Mouse (Mus musculus): Measurements from ENCODE around the gene Cxadr. TPM values are rescaled to one million over a fixed set of nuclear protein-coding genes. Genes with fewer than 3 reads are reported as not detected.
"Not testable (repeated sequence)": the region's sequence is repeated elsewhere in the genome, so short reads cannot be mapped to it uniquely, and the experiment has no call there.

Cxadr gene
- polyA plus RNA-seq, 1 experiment from 2014 or later = 67.1 TPM

DNA sequence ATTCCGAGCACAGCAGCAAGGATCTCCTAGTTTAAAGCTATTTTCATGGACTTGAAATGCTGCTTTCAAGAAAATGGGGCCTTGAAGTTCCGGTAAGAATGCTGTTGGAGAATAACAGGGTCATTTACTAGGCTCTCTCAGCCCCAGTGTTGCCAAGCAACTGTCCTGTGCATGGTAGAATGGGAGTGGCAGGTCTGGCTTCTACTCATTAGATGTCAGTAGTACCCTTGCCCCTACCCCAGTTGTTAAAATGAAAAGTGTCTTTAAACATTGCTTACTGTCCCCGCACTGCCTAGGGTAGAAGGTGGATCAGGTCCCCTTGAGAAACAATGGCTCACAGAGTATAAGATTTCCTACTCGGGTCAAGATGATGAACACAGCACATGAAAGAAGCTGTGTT, 40.1 kb downstream of the Cxadr start:
- no peaks in the 10 kb centered on the region for H3K36me3 ChIP-seq (ENCODE audit: control insufficient read depth, insufficient read depth, low read length)
- H3K9ac ChIP-seq (ENCODE audit: low read length) = no peak overlapping the region
- no peak for ATAC-seq (ENCODE audit: insufficient read depth, low FRiP score)
- peaks cover 5% of the 10 kb centered on the region for H3K4me1 ChIP-seq (ENCODE audit: control insufficient read depth, insufficient read depth, low read length)
- no peak overlapping the region for H3K4me3 ChIP-seq (replicated peaks; ENCODE audit: low read length)
- H3K27ac ChIP-seq (ENCODE audit: low read length) = no peak overlapping the region
- WGBS = 85% methylated on average over 4 of the region's 4 CpGs
- no peak overlapping the region for H3K4me2 ChIP-seq (ENCODE audit: low read depth, low read length)
- H3K9me3 ChIP-seq (replicated peaks; ENCODE audit: control insufficient read depth, low read length) = no peaks in the 10 kb centered on the region
- no peaks in the 10 kb centered on the region for H3K27me3 ChIP-seq (ENCODE audit: control insufficient read depth, insufficient read depth, low read length)

DNA sequence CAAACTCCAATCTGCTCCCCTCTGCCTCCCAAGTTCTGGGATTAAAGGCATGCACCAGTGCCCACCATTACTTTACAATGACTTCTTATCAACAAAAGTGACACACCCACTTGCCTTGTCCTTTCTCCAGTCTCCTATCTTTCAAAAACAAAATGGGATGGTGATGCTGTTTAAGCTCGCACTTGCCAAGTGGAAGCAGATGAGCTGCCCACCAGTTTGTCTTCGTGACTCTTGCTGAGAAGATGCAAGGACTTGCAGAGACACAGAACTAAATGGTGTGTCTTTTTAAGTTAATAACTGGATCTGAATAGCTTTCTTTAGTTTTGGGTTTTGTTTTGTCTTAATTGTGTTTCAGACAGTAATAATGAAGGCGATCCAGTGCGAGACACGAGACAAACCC, 41.5 kb downstream of the Cxadr start:
- no peaks in the 10 kb centered on the region for H3K27me3 ChIP-seq (ENCODE audit: control insufficient read depth, insufficient read depth, low read length)
- H3K4me1 ChIP-seq (ENCODE audit: control insufficient read depth, insufficient read depth, low read length) = peaks cover 5% of the 10 kb centered on the region
- H3K27ac ChIP-seq (ENCODE audit: low read length) = no peak overlapping the region
- H3K36me3 ChIP-seq (ENCODE audit: control insufficient read depth, insufficient read depth, low read length) = no peaks in the 10 kb centered on the region
- no peak for ATAC-seq (ENCODE audit: insufficient read depth, low FRiP score)
- H3K4me3 ChIP-seq (replicated peaks; ENCODE audit: low read length) = no peak overlapping the region
- H3K9ac ChIP-seq (ENCODE audit: low read length) = no peak overlapping the region
- WGBS = 90% methylated on average over 5 of the region's 5 CpGs
- H3K4me2 ChIP-seq (ENCODE audit: low read depth, low read length) = no peak overlapping the region
- no peaks in the 10 kb centered on the region for H3K9me3 ChIP-seq (replicated peaks; ENCODE audit: control insufficient read depth, low read length)

- WGBS = 51% methylated on average over 6 of the region's 6 CpGs
- H3K9ac ChIP-seq (ENCODE audit: low read length) = no peak overlapping the region
- no peak overlapping the region for H3K4me3 ChIP-seq (replicated peaks; ENCODE audit: low read length)
- H3K27ac ChIP-seq (ENCODE audit: low read length) = peak overlapping the region; percentile 21
- no peaks in the 10 kb centered on the region for H3K36me3 ChIP-seq (ENCODE audit: control insufficient read depth, insufficient read depth, low read length)
- no peaks in the 10 kb centered on the region for H3K9me3 ChIP-seq (replicated peaks; ENCODE audit: control insufficient read depth, low read length)
- H3K4me2 ChIP-seq (ENCODE audit: low read depth, low read length) = peak overlapping the region; percentile 13; the same call in 1 of the 2 replicates
- peaks cover 5% of the 10 kb centered on the region for H3K4me1 ChIP-seq (ENCODE audit: control insufficient read depth, insufficient read depth, low read length)
- peak; percentile 50; the same call in 1 of the 2 replicates for ATAC-seq (ENCODE audit: insufficient read depth, low FRiP score)
- no peaks in the 10 kb centered on the region for H3K27me3 ChIP-seq (ENCODE audit: control insufficient read depth, insufficient read depth, low read length)
These were observed 42.5 kb downstream of the Cxadr start for GRCm38 (mm10) chr16:78343792-78344191.

- no peak overlapping the region for H3K4me3 ChIP-seq (replicated peaks; ENCODE audit: low read length)
- no peak for ATAC-seq (ENCODE audit: insufficient read depth, low FRiP score)
- 74% methylated on average over 2 of the region's 2 CpGs for WGBS
These were observed 45.5 kb downstream of the Cxadr start for GRCm38 (mm10) chr16:78346662-78347327.

DNA sequence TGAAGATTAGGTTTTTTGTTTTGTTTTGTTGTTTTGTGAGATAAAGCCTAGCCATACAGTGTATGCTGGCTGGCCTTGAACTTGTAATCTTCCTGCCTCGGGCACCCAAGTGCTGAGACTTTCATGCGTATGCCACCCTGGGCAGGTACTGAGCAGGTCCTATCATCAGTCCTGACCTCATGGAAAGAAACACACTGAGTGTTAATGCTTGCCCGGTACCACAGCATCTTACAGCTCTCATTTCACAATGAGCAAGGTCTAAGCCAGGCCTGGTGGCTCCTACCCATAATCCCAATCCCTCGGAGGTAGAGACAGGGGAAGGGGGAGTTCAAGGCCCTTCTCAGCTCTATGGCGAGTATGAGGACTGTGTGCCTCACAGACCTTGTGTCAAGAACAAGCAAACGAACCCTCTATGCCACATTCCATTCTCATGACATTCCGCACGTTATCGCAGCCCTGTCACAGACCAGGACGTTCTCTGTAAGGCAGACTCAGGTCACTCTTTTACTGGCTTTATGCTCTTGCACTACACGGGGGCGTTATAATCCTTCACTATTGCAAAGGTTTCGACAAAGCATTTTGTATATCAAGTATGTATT, 46.1 kb downstream of the Cxadr start:
- H3K9me3 ChIP-seq (replicated peaks; ENCODE audit: control insufficient read depth, low read length) = no peaks in the 10 kb centered on the region
- WGBS = 62% methylated on average over 13 of the region's 13 CpGs
- no peaks in the 10 kb centered on the region for H3K27me3 ChIP-seq (ENCODE audit: control insufficient read depth, insufficient read depth, low read length)
- peak; percentile 56; the same call in 1 of the 2 replicates for ATAC-seq (ENCODE audit: insufficient read depth, low FRiP score)
- H3K4me2 ChIP-seq (ENCODE audit: low read depth, low read length) = no peak overlapping the region
- H3K27ac ChIP-seq (ENCODE audit: low read length) = no peak overlapping the region
- no peak overlapping the region for H3K9ac ChIP-seq (ENCODE audit: low read length)
- no peak overlapping the region for H3K4me3 ChIP-seq (replicated peaks; ENCODE audit: low read length)
- peaks cover 5% of the 10 kb centered on the region; the same call in 1 of the 2 replicates for H3K36me3 ChIP-seq (ENCODE audit: control insufficient read depth, insufficient read depth, low read length)
- H3K4me1 ChIP-seq (ENCODE audit: control insufficient read depth, insufficient read depth, low read length) = peaks cover 5% of the 10 kb centered on the region

More at GRCm38 (mm10) chr16:78346662-78347327, 45.5 kb downstream of the Cxadr start:
- H3K4me2 ChIP-seq (ENCODE audit: low read depth, low read length) = no peak overlapping the region
- H3K4me1 ChIP-seq (ENCODE audit: control insufficient read depth, insufficient read depth, low read length) = peaks cover 5% of the 10 kb centered on the region
- H3K27ac ChIP-seq (ENCODE audit: low read length) = no peak overlapping the region
- H3K27me3 ChIP-seq (ENCODE audit: control insufficient read depth, insufficient read depth, low read length) = no peaks in the 10 kb centered on the region
- H3K9ac ChIP-seq (ENCODE audit: low read length) = no peak overlapping the region
- peaks cover 5% of the 10 kb centered on the region; the same call in 1 of the 2 replicates for H3K36me3 ChIP-seq (ENCODE audit: control insufficient read depth, insufficient read depth, low read length)
- no peaks in the 10 kb centered on the region for H3K9me3 ChIP-seq (replicated peaks; ENCODE audit: control insufficient read depth, low read length)

DNA sequence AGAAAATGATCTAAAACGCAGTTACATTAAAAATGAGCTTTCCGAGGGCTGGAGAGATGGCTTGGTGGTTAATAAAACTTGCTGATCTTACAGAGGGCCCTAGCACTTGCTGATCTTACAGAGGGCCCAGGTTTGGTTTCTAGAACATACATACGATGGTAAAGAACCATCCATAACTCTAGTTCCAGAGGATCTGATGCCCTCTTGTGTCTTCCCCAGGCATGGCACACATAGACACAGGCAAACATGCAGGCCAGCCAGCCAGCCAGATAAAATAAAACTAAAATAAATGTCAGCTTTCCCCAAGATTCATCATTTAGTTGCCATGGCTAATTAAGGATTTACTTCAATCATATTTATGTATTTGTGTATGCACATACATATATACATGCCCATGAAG, 56.5 kb downstream of the Cxadr start:
- ATAC-seq (ENCODE audit: insufficient read depth, low FRiP score) = no peak
- peaks cover 12% of the 10 kb centered on the region; the same call in 1 of the 2 replicates for H3K36me3 ChIP-seq (ENCODE audit: control insufficient read depth, insufficient read depth, low read length)
- 95% methylated on average over 3 of the region's 3 CpGs for whole genome bisulfite sequencing
- no peaks in the 10 kb centered on the region; the same call in 1 of the 2 replicates for H3K9me3 ChIP-seq (replicated peaks; ENCODE audit: control insufficient read depth, low read length)
- H3K4me2 ChIP-seq (ENCODE audit: low read depth, low read length) = no peak overlapping the region
- no peaks in the 10 kb centered on the region for H3K27me3 ChIP-seq (ENCODE audit: control insufficient read depth, insufficient read depth, low read length)
- no peak overlapping the region for H3K9ac ChIP-seq (ENCODE audit: low read length)
- H3K4me3 ChIP-seq (replicated peaks; ENCODE audit: low read length) = no peak overlapping the region
- H3K4me1 ChIP-seq (ENCODE audit: control insufficient read depth, insufficient read depth, low read length) = no peaks in the 10 kb centered on the region
- H3K27ac ChIP-seq (ENCODE audit: low read length) = no peak overlapping the region

DNA sequence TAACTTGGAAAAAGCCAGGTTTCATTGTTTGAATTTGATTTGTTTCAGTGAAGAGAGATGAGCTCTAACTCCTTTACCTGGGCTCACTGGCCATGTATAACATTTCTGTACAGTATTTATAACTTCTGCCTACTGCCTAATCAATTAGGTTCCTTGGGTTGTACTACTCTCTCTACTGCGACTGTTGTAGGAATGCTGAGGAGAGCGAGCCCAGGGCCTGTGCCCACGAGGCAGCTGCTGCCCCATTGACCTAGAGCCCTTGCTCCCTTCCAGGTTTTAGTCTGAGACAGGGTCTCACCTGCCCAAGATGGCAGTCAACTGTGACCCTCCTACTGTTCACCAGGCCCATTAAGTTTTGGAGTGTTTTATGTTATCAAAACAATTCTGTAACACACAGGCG, 60.2 kb downstream of the Cxadr start:
- no peak for ATAC-seq (ENCODE audit: insufficient read depth, low FRiP score)
- Histone ChIP-seq H3K9me3 (replicated peaks; ENCODE audit: control insufficient read depth, low read length) (no peaks in the 10 kb centered on the region; the same call in 1 of the 2 replicates), H3K4me1 (ENCODE audit: control insufficient read depth, insufficient read depth, low read length) (no peaks in the 10 kb centered on the region), H3K9ac (ENCODE audit: low read length) (no peak overlapping the region), H3K27me3 (ENCODE audit: control insufficient read depth, insufficient read depth, low read length) (no peaks in the 10 kb centered on the region), H3K27ac (ENCODE audit: low read length) (no peak overlapping the region), H3K36me3 (ENCODE audit: control insufficient read depth, insufficient read depth, low read length) (peaks cover 21% of the 10 kb centered on the region), H3K4me2 (ENCODE audit: low read depth, low read length) (no peak overlapping the region), H3K4me3 (replicated peaks; ENCODE audit: low read length) (no peak overlapping the region)
- WGBS = 87% methylated on average over 4 of the region's 4 CpGs

- H3K27me3 ChIP-seq (ENCODE audit: control insufficient read depth, insufficient read depth, low read length); ATAC-seq (ENCODE audit: insufficient read depth, low FRiP score); H3K4me1 ChIP-seq (ENCODE audit: control insufficient read depth, insufficient read depth, low read length); H3K9ac ChIP-seq (ENCODE audit: low read length); H3K9me3 ChIP-seq (replicated peaks; ENCODE audit: control insufficient read depth, low read length); H3K4me2 ChIP-seq (ENCODE audit: low read depth, low read length); H3K4me3 ChIP-seq (replicated peaks; ENCODE audit: low read length); H3K27ac ChIP-seq (ENCODE audit: low read length): not testable (repeated sequence)
- 91% methylated on average over 9 of the region's 9 CpGs for WGBS
- peaks cover 14% of the 10 kb centered on the region for H3K36me3 ChIP-seq (ENCODE audit: control insufficient read depth, insufficient read depth, low read length)
These were observed 63.3 kb downstream of the Cxadr start for GRCm38 (mm10) chr16:78364554-78364953.

- H3K27ac ChIP-seq (ENCODE audit: low read length) = no peak overlapping the region
- no peak for ATAC-seq (ENCODE audit: insufficient read depth, low FRiP score)
These were observed 70.3 kb downstream of the Cxadr start for GRCm38 (mm10) chr16:78371491-78372046.

More at GRCm38 (mm10) chr16:78371491-78372046, 70.3 kb downstream of the Cxadr start:
- no peak overlapping the region for H3K9ac ChIP-seq (ENCODE audit: low read length)
- WGBS = 53% methylated on average over 7 of the region's 7 CpGs
- H3K4me1 ChIP-seq (ENCODE audit: control insufficient read depth, insufficient read depth, low read length) = peaks cover 7% of the 10 kb centered on the region
- H3K4me3 ChIP-seq (replicated peaks; ENCODE audit: low read length) = no peak overlapping the region
- H3K36me3 ChIP-seq (ENCODE audit: control insufficient read depth, insufficient read depth, low read length) = peaks cover 5% of the 10 kb centered on the region; the same call in 1 of the 2 replicates
- no peaks in the 10 kb centered on the region for H3K9me3 ChIP-seq (replicated peaks; ENCODE audit: control insufficient read depth, low read length)
- H3K4me2 ChIP-seq (ENCODE audit: low read depth, low read length) = no peak overlapping the region
- H3K27me3 ChIP-seq (ENCODE audit: control insufficient read depth, insufficient read depth, low read length) = no peaks in the 10 kb centered on the region

Measured in stomach, embryonic 16.5 days (tissue).